Mouse (Mus musculus) effector memory CD4-positive, alpha-beta T cell, adult 5 months (primary cell): Measurements from ENCODE around the gene H2al1f. TPM values are rescaled to one million over a fixed set of nuclear protein-coding genes. Genes with fewer than 3 reads are reported as not detected.

Experiments used
- polyA plus RNA-seq: library from polyadenylated mRNA; unstranded; fragments of 100-300 nt; shearing (Covaris generic); gene quantifications from one replicate; pipeline ENCODE4 v1.2.1, GENCODE M21; 2017

H2al1f gene
- not detected for polyA plus RNA-seq

DNA sequence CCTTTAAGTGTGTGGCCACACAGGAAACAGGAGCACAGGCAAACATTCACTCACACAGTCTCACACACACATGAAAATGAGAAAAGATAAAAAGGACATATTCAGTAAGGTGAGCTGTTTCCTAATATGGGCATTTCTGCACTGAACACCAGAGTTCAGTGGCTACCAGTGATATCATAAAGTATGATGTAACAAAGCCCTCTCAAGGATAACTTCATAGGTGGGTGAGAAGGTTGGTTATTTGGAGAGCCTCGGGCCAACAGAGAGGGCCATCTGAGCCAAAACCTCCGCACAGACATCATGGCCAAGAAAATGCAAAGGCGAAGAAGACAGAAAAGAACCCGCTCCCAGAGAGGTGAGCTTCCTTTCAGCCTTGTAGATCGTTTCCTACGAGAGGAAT lies at the start of gene H2al1f:
Gene H2al1f, plus strand, starts transcription at position 301 of the 400 bp plus-strand sequence.

DNA sequence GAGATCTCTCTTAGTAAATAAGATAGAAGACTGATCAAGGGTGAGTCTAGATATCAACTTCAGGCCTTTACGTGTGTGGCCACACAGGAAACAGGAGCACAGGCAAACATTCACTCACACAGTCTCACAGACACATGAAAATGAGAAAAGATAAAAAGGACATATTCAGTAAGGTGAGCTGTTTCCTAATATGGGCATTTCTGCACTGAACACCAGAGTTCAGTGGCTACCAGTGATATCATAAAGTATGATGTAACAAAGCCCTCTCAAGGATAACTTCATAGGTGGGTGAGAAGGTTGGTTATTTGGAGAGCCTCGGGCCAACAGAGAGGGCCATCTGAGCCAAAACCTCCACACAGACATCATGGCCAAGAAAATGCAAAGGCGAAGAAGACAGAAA lies 16.0 kb upstream of the H2al1f start, which contains the start of gene H2al1a:
Gene H2al1a, plus strand, starts transcription at position 301 of the 400 bp plus-strand sequence.

GRCm38 (mm10) chrX:11302132-11302531 lies 12.8 kb upstream of the H2al1f start, which contains the start of gene H2al1b:
H2al1b (plus strand) TSS chrX:11302432.

GRCm38 (mm10) chrX:11305355-11305754 lies 9.6 kb upstream of the H2al1f start, which contains the start of gene H2al1c:
H2al1c (plus strand) TSS chrX:11305655.

DNA sequence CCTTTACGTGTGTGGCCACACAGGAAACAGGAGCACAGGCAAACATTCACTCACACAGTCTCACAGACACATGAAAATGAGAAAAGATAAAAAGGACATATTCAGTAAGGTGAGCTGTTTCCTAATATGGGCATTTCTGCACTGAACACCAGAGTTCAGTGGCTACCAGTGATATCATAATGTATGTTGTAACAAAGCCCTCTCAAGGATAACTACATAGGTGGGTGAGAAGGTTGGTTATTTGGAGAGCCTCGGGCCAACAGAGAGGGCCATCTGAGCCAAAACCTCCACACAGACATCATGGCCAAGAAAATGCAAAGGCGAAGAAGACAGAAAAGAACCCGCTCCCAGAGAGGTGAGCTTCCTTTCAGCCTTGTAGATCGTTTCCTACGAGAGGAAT lies 6.4 kb upstream of the H2al1f start, which contains the start of gene H2al1d:
Gene H2al1d, plus strand, starts transcription at position 301 of the 400 bp plus-strand sequence.

GRCm38 (mm10) chrX:11311634-11312033 lies 3.3 kb upstream of the H2al1f start, which contains the start of gene H2al1e:
H2al1e (plus strand) TSS chrX:11311934.

DNA sequence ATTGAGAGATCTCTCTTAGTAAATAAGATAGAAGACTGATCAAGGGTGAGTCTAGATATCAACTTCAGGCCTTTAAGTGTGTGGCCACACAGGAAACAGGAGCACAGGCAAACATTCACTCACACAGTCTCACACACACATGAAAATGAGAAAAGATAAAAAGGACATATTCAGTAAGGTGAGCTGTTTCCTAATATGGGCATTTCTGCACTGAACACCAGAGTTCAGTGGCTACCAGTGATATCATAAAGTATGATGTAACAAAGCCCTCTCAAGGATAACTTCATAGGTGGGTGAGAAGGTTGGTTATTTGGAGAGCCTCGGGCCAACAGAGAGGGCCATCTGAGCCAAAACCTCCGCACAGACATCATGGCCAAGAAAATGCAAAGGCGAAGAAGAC lies 3.0 kb downstream of the H2al1f start, which contains the start of gene H2al1g:
Gene H2al1g, plus strand, starts transcription at position 301 of the 400 bp plus-strand sequence.

GRCm38 (mm10) chrX:11321192-11321591 lies 6.2 kb downstream of the H2al1f start, which contains the start of gene H2al1h:
H2al1h (plus strand) TSS chrX:11321492.

DNA sequence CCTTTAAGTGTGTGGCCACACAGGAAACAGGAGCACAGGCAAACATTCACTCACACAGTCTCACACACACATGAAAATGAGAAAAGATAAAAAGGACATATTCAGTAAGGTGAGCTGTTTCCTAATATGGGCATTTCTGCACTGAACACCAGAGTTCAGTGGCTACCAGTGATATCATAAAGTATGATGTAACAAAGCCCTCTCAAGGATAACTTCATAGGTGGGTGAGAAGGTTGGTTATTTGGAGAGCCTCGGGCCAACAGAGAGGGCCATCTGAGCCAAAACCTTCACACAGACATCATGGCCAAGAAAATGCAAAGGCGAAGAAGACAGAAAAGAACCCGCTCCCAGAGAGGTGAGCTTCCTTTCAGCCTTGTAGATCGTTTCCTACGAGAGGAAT lies 9.4 kb downstream of the H2al1f start, which contains the start of gene H2al1i:
Gene H2al1i, plus strand, starts transcription at position 301 of the 400 bp plus-strand sequence.

GRCm38 (mm10) chrX:11327522-11327921 lies 12.6 kb downstream of the H2al1f start, which contains the start of gene H2al1j:
H2al1j (plus strand) TSS chrX:11327822.

Other genes with a start within 250 kb of the H2al1f start
- not detected for gene H2al1a, start 15.9 kb upstream of the H2al1f start, polyA plus RNA-seq
- not detected for gene H2al1b, start 12.7 kb upstream of the H2al1f start, polyA plus RNA-seq
- gene H2al1c, start 9.5 kb upstream of the H2al1f start, polyA plus RNA-seq = not detected
- gene H2al1d, start 6.3 kb upstream of the H2al1f start, polyA plus RNA-seq = not detected
- not detected for gene H2al1e, start 3.2 kb upstream of the H2al1f start, polyA plus RNA-seq
- not detected for gene H2al1g, start 3.1 kb downstream of the H2al1f start, polyA plus RNA-seq
- not detected for gene H2al1h, start 6.3 kb downstream of the H2al1f start, polyA plus RNA-seq
- gene H2al1i, start 9.5 kb downstream of the H2al1f start, polyA plus RNA-seq = not detected
- gene H2al1j, start 12.7 kb downstream of the H2al1f start, polyA plus RNA-seq = not detected